Mouse (Mus musculus): ENCODE measurements around the gene Nkapd1.

Gene Nkapd1

GRCm38 (mm10) chr9:50601536-50601935, 15.7 kb downstream of the Nkapd1 start:
- no peak for DNase-seq (ENCODE audit: low spot score)

DNA sequence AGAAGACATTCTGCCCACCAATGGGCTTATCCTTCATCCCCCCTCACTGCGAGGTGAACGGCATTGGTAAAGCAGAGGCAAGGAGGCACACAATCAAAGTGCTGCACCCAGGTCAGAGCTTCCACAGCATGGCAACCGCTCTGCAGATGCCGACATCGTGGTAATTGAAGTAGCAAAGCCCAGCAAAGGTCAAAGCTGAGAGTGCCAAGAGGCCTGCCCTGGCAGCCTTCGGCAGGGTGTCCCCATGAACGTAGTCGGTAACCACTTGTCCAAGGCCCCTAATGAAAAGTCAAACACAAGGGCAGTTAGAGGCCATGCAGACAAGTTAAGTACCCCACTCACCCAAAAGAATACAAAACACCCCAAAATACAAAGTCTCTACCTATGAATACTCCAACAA, 20.3 kb downstream of the Nkapd1 start:
- no peak for DNase-seq (ENCODE audit: low spot score)

- DNase-seq (ENCODE audit: low spot score), result no peak
Observed at GRCm38 (mm10) chr9:50594794-50595417, 22.4 kb downstream of the Nkapd1 start.

DNA sequence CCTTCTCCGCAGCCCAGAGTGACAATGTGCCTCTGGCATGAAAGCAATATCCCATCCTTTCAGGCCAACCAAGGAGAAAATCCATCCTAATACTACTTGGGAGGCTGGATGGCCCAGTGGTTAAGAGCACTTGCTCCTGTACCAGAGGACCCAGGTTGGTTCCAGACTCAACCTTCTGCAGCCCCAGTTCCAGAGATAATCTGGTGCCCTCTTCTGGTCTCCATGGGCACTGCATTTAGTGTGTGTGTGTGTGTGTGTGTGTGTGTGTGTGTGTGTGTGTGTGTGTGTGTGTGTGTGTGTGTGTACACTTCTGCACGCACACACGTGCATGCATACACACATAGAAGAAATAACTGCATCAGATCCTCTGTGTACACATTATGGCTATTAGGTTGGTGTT, 23.7 kb downstream of the Nkapd1 start:
- DNase-seq (ENCODE audit: low spot score), result no peak

- no peak for DNase-seq (ENCODE audit: low spot score)
Observed at GRCm38 (mm10) chr9:50592955-50593354, 24.3 kb downstream of the Nkapd1 start.

DNA sequence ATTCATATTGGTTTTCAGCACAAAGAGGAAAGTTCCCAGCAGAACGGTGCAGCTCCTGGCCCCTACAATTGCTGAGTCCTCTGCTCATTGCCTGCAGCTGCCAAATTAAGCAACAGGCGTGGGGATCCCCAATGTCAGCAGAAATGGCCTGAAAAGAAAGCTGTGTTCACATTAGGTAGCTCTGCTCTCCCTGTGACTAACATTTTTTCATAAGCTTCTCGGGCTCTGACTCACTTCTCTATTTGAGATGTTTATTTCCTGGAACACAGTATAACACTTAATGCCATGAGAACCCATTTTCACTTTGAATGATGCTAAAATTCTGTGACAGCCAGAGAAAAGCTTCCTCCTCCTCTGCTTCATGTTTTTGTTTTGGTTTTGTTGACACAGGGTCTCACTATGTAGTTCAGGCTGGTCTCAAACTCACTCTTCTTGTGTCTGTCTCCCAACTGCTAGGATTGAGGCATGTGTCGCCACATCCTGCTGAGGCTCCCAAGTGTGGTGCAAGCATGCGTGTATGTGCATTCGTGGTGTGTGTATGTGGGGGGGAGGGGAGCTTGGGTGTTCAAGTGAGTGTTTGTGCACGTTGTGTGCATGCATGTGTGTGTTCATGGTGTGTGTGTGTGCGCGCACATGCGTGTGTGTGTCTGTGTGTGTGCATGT, 26.3 kb downstream of the Nkapd1 start:
- no peak for DNase-seq (ENCODE audit: low spot score)

- no peak for DNase-seq (ENCODE audit: low spot score)
Observed at GRCm38 (mm10) chr9:50586955-50587354, 30.3 kb downstream of the Nkapd1 start.

DNA sequence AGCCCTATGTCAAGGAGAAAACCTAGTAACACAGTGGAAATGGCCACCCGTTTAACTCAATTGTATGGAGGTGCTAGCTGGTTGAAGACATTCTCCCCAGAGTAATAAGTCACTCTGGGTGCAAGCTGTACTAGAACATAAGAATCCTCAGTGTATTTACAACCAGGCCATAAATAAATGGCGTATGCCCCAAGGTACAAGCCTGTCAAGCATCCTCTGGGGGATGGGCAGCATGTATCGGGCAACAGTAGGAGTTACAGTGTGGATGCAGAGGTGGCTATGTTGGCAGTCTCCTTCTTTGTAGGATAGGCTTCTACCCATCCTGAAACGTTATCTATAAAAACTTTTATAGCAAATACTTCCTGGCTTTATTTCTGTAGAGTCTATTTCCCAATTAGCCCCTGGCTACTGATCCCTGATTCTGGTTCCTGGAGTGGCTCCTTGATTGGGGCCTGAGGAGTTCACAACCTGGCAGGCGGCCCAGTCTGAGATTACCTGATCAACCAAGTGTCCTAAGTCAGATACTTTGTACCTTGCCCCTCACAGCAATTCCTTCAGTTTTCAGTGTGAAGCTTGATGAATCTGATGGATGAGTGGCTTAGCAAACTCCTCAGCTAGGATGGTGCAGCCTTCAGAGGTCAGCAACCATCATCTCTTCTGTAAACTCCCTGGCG, 32.0 kb downstream of the Nkapd1 start:
- DNase-seq (ENCODE audit: low spot score), result no peak

GRCm38 (mm10) chr9:50580370-50580769, 36.9 kb downstream of the Nkapd1 start:
- DNase-seq (ENCODE audit: low spot score), result no peak

DNA sequence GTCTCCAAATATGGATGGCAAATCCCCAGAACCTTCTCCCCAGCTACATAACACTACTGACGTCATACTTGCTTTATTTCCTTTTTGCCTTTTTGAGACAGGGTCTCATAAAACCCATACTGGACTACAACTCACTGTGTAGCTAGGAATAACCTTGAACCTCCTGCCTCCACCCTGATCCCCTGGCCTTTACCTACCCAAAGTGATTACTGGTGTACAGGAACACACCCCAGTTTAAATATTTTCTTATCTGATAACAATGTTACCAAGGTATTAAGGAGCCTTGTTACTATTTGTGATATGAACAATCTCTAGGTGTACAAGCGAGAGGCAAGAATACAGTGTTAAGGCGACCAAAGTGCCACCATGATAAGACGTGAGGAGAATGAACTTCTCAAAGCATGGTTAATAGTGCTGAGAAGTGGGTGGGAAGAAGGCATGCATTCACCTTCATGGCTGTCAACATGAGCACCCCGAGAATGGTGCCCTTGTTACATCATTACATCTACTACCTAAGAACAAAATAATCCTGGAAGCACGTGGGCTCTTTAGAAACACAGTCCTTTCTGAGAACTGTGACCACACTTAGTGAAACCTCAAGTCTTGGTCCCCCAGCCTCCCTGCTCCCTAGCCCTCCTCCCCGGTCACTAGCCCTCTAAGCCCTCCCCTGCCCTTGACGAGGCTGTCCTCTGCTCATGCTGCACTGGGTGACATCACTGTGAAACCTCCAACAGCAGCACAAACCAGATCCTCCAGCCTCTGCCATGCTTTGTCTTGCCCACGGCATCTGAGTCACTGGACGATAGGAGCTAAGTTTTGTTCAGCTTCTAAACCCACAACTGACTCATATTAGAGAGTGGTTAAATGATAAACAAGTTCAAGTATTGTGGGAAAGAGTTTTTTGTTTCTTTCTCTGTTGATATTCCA, 47.4 kb downstream of the Nkapd1 start:
- no peak for DNase-seq (ENCODE audit: low spot score)

GRCm38 (mm10) chr9:50567881-50568280, 49.4 kb downstream of the Nkapd1 start:
- no peak for DNase-seq (ENCODE audit: low spot score)

DNA sequence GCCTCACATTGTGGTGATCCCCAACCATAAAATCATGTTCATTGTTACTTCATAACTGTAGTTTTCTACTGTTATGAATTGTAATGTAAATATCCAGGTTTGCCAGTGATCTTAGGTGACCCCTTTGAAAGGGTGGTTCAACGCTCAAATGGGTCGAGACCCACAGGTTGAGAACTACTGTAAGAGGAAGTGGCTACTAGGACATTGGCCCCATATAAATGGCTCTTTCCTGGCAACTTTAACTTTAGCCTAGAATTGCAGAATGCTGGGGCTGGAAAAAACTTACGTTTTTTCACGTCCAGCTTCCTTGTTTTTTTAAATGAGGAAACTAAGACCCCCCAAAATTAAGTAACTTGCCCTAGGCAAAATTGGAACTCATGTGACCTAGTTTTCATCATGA, 49.9 kb downstream of the Nkapd1 start:
- no peak for DNase-seq (ENCODE audit: low spot score)

DNA sequence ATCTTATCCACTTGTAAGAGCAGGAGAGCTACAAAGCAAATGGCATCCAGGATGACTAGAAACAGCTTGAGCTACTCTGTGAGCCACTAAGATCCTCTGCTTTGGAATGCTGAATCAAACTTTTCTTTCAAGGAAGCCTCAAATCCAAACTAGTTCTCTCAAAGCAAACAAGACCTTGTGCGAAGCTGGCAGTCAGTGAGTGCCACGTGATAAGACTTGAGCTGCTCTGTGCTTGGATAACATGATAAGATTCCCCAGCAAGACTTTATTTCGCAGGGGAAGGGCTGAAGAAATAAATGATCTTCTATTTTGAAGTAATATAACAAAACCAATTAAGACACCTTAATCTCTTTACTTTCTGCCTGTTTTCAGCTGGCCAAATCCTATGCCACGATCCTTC, 51.3 kb downstream of the Nkapd1 start:
- no peak for DNase-seq (ENCODE audit: low spot score)

DNA sequence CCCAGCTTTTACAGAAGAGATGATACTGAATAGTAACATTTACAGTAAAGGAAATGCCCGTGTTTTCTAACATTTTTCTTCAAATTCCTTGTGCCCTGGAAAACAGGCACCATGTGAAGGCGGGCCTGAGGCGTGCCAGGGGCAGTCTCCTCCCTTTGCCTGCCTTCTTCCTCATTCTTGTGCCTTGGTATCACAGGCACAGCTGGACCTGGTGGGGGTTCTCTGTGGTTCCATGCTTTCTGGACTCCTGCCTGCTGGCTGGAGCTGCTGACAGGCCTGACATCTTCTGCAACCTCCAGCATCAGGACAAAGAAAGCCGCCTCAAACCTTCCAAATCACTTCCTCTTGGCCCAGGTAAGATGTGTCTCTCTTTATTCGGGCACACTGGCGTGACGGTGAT, 52.1 kb downstream of the Nkapd1 start:
- DNase-seq (ENCODE audit: low spot score), result no peak

DNA sequence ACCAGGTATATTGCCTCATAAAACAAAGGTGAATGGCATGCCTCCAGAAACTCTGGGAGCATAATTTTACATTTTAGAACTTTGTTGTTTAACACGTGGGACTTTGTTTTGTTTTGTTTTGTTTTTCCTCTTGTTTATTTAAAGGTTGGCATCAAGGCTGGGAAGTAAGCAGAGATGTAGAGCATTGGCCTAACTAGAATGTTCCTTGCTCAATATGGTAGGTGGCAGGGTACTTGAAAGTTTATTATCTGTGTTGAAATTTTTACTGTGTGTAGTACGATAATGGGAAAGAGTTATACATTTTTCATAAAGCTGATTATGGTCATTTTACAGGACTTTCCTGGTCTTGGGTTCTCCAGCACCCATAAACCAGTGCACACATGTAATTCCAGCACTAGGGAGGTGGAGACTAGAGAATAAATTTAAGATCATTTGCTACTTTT, 55.3 kb downstream of the Nkapd1 start:
- DNase-seq (ENCODE audit: low spot score), result no peak

DNA sequence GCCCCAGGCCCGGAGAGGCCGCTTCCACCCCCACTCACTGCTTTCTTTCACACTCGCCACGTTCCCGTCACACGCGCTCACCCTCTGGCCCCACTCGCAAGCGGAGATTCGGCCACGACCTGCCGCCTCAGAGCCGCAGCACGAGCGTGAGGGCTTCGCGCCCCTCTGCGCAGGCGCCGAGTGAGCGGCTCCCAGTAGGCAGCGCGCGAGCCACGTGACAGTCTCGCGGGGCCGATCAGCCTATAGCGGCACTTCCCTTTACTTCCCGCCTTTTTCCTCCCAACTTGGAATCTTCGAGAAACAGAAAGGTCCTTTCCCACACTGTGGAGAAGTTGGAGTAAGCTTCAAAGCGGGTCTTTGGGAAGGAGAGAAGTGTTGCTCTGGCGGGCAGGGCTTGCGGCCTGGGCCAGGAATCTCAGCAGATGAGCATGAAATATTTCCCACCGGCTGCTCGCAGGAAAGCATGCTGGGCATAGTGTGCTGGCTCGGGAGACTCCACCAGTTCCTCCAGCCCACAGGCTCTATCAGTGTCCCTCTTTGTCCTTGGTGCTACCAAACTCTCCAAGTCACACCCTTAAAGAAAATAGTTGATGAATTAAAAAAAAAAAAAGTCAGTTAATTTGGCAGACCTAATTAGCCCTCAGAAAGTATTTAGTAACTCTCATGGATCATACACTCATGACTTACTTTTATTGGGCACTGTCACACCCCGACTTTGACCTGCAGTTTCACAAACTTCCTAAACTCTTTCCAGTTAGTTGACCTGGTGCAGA, 55.9 kb downstream of the Nkapd1 start, which contains the start of gene Tex12:
TSS of gene Tex12 (minus strand) at position 181 of the 773 bp plus-strand sequence.
- DNase-seq (ENCODE audit: low spot score), result no peak
